Mouse (Mus musculus) heart, adult 9 months (tissue): ENCODE measurements around the gene Ggn.
"Not testable (repeated sequence)": the region's sequence is repeated elsewhere in the genome, so short reads cannot be mapped to it uniquely, and the experiment has no call there.

Experiments
- DNase-seq, 2 experiments: peaks; one replicate each; pipeline ENCODE4 v3.0.0; 2022; ENCODE audit warnings: low spot score in 2 of 2

Gene Ggn

GRCm38 (mm10) chr7:29158264-29158663, 11.7 kb upstream of the Ggn start:
- DNase-seq, result no peak

DNA sequence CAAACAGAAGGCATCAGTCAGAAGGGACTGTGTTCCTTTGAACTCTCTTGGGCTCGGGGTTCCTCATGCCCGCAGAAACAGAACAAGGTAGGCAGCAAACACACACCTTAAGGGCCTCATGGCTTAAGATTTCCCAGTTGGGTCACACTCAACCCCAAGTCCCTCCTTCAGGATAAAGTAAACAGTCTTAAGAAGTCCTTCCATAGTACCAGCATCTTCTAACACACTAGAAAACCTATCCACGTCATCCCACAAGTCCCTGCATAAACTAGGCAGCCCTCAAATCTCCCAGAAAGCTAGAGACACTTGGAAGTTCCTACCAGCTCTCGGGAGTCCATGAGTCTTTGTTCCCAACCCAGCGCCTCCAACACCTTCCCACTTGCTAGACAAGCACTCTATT, 7.7 kb upstream of the Ggn start:
- no peak for DNase-seq

GRCm38 (mm10) chr7:29162750-29163525, 7.1 kb upstream of the Ggn start:
- DNase-seq, result no peak

- DNase-seq, result no peak
These were observed 2.4 kb upstream of the Ggn start for GRCm38 (mm10) chr7:29167656-29168055.

DNA sequence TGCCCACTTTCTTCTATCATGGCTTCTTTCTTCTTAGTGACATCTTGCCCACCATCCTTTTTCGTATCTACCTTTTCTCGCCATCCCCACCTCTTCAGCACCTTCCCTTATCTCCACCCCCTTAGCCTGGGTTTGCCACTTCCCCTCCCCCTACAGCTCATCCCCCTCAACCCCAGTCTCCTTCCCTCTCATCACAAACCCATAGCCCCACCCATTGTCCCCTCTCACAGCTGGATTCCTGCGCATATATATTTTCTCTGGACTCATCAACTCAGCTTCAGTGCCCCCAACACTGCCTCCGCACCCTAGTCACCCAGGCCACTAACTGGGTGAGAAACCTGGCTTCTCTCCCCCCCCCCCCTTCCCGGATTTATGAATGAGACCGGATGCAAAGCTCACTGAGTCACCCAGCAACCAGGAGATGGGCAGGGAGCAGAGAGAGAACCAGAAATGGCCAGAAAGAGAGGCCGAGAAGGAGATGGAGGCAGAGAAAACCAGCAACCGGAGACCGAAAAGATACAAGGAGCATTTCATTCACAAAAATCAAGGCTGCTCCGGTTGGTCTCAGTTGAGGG, 1.8 kb upstream of the Ggn start:
- DNase-seq, result no peak

- DNase-seq, result no peak
These were observed 1.2 kb upstream of the Ggn start for GRCm38 (mm10) chr7:29168791-29169230.

GRCm38 (mm10) chr7:29169231-29170065, 562 bp upstream of the Ggn start:
- DNase-seq, result peak; percentile 83

DNA sequence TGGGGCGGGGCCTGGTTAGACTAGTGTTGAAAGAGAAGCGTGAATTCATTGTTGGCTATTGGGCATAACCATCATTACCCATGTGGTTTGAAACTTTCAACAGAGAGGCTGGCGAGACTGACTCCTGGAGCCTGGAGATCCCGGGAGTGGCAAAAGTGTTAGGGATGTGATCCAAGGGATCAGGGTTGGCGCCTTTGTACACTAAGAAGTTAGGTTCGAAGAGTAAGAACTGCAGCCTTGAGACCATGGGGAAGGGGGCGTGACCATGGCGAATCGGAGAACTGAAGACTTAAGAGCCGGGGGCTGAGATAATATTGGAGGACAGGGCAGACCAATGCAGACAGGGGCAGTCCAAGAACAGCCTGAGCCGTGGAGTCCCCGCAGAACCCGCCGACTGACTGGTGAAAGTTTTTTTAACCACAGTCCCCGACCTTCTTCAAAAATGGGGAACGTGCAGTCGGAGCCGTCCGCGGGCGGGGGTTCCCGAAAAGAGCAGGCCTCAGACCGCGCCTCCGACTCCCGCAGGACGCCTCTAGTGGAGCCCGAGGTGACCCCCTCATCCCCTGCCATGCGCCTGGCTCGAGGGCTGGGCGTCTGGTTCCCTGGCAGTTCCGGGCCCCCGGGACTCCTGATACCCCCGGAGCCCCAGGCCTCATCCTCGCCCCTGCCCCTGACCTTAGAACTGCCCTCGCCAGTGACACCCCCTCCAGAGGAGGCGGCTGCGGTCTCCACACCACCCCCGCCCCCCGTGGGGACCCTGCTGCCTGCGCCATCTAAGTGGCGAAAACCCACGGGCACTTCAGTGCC, 948 bp downstream of the Ggn start:
- no peak for DNase-seq

GRCm38 (mm10) chr7:29171562-29172097, 1.6 kb downstream of the Ggn start:
- DNase-seq, result no peak

DNA sequence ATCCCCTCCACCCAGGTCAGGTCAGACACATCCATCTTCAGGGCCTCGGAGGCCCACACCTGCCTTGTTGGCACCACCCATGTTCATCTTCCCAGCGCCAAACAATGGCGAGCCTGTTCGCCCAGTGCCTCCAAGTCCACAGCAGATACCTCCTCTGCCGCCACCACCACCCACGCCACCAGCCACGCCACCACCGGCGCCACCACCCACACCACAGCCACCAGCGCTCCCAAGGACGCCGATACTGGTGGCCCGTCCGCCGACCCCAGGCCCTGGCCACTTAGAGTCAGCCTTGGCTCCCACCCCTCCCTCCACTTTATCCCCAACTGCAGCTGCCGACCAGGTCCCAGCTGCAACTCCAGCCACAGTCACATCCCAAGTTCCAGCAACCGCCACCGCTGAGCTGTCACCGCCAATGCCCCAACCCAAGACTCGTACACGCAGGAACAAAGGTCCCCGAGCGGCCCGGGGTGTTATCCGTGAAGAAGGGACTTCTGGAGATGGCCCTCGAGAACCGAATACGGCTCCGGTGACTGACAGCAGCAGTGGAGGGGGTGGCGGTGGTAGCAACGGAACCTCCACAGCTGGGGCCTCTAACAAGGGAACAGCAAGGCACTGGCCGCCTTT, 2.5 kb downstream of the Ggn start:
- no peak for DNase-seq

DNA sequence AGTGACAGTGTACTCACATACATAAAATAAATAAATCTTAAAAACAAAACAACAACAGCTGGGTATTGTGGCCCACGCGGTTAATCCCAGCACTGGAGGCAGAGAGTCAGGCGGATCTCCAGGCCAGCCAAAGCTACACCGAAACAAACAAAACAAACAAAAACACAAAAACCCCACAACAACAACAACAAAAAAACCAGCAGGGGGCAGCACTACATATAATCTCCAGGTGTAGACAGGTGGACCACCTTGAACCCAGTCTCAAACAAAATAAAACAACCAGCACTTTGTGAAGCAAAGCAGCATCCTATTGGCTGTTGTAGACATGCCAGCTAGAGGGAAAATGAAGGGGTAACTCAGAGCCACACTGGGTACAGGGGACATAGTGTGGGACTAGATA, 8.1 kb downstream of the Ggn start:
- no peak for DNase-seq

DNA sequence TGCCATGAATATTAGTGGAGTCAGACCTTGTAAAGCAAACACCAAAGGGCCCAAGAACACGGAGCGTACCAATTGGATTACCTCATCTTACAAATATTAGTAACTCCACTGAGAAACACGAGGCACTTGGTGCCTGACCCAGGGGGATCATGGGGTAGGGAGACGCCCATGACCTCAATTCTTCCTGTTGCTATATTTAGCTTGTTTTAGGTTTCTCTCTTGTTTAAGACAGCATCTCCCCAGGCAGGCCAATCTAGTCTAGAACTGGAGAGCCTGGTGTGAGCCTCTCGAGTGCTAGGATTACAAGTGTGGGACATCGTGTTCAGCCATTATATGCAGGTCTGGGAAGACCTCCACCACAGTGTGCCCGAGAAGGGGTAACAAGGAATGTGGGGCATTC, 9.3 kb downstream of the Ggn start:
- DNase-seq, result no peak

DNA sequence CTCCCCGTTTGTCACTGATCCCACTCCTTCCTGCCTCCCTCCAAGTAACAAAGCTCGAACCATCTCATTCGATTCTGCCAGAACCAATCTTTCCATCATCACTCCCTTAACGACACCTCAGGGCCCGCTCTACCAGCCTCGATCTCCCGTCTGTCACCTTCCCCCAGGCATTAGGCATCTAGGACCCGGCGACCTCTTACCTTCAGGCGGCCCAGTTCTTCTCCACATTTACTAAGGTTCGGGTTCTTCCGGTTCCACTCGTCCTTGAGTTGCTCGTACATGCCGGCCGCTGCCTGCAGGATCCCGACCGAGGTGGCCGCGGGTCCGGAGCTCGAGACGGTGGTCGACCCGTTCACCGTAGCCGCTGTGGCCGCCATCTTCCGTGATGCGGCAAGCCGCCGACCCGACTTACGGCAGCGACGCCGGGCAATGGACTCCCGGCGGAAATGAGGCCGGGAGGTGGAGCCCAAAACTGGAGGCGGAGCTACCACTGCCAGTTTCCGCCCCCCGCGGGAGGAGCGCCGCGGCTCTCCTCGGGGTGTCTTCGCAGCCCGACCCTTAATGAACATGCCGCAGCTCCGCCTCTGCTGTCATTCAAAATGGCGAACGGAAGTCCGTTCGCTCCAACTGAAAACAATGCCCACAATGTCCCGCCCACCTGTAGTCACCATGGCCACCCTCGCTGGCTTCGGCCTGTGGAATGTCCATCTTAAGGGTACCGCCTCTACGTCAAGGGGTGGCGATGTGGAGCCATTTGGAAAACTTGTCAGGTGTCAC, 10.3 kb downstream of the Ggn start, which contains the start of gene Psmd8:
Psmd8 (minus strand) TSS at position 625 of the 777 bp plus-strand sequence.
- DNase-seq, result peak; percentile 98

DNA sequence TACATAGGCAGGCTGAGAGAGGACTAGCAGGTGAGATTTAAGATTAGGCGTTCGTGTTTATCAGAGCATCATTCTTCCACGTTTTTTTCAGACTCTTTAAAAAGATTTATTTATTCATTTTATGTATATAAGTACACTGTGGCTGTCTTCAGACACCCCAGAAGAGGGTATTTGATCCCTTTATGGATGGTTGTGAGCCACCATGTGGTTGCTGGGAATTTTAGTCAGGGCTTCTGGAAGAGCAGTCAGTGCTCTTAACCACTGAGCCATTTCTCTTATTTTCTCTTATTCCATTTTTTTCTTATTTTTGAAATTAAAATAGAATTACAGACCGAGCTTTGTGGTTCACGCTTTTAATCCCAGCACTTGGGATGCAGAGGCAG, 10.8 kb downstream of the Ggn start:
- DNase-seq, result no peak

DNA sequence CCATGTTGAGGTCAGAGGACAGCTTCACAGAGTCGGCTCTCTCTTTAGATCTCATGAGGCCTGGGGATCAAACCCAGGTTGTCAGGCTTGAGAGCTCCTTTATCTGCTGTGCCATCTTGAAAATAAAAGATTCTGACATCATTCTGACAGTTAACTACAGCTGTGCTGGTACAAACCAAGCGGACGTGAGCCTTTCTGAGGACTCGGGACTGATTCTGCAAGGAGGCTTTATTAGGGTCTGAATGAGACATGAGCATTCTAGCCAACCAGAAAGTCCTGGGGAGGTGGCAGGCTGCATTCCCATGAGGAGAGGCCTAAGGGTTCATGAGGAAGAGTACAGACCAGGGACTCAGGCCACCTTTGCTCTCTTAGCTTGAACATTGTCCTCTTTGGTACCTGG, 11.3 kb downstream of the Ggn start:
- not testable (repeated sequence) for DNase-seq

DNA sequence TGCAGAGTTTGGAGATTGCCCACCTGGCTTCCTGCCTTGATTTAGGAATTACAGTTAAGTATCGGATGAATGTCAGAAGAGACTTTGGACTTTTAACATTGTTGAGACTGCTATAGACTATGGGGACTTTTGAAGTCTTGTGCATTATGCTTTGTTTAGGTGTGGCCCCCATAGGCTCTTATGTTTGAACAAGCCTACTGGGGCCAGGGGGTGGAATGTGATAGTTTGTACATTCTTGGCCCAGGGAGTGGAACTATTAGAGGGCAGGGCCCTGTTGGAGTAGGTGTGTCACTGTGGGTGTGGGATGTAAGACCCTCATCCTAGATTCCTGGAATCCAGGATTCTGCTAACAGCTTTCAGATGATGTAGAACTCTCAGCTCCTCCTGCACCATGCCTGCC, 24.2 kb downstream of the Ggn start:
- not testable (repeated sequence) for DNase-seq

GRCm38 (mm10) chr7:29202577-29202976, 32.6 kb downstream of the Ggn start:
- no peak for DNase-seq

DNA sequence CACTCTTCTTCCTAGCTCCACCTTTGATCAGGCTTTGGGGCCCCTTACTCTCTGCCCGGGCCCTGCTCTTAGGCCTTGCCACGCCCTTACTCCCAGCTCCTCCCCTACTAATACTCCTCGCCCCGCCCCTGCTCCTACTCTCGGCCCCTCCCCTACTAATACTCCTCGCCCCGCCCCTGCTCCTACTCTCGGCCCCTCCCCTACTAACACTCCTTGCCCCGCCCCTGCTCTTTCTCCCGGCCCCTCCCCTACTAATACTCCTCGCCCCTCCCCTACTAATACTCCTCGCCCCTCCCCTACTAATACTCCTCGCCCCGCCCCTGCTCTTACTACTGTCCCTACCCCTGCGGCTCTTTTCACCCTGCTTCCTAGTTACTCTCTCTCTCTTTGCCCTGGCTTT, 41.0 kb downstream of the Ggn start:
- not testable (repeated sequence) for DNase-seq

- DNase-seq, result peak; percentile 91 to 93
These were observed 41.6 kb downstream of the Ggn start for GRCm38 (mm10) chr7:29211415-29212198.
